Mouse (Mus musculus): ENCODE results near the gene Hook2.

Gene Hook2

GRCm38 (mm10) chr8:84985684-84986378 lies 4.6 kb upstream of the Hook2 start:
- CTCF ChIA-PET, result interaction anchor here (8.0 kb wide), 1 partner anchor 9 kb away, joined by 113 read pairs; the partner anchor contains the start of gene Junb

GRCm38 (mm10) chr8:84986379-84986945 lies 3.9 kb upstream of the Hook2 start:
- CTCF ChIA-PET, result interaction anchor here (8.0 kb wide), 1 partner anchor 10 kb away, joined by 113 read pairs; the partner anchor contains the start of gene Junb

GRCm38 (mm10) chr8:84987388-84987787 lies 3.0 kb upstream of the Hook2 start:
- CTCF ChIA-PET, result interaction anchor here (0.6 to 8.0 kb wide), 2 partner anchors 11 to 20 kb away, joined by 4 to 113 read pairs; partner anchors contain the start of gene Junb

- CTCF ChIA-PET, result interaction anchor here (0.9 to 8.0 kb wide), 2 partner anchors 12 to 21 kb away, joined by 4 to 113 read pairs; partner anchors contain the start of gene Junb
Measured at GRCm38 (mm10) chr8:84987903-84988302, 2.5 kb upstream of the Hook2 start.

- CTCF ChIA-PET, result interaction anchor here (0.6 to 8.0 kb wide), 5 partner anchors 8 to 118 kb away, joined by 3 to 113 read pairs (median 4); partner anchors contain the start of genes Junb, Syce2 and Wdr83
Measured at GRCm38 (mm10) chr8:84989311-84989731, 1.1 kb upstream of the Hook2 start.

GRCm38 (mm10) chr8:84989810-84990209 lies 593 bp upstream of the Hook2 start:
- CTCF ChIA-PET, result interaction anchor here (0.6 to 8.0 kb wide), 5 partner anchors 9 to 504 kb away, joined by 3 to 113 read pairs (median 3); partner anchors contain the start of genes Gm49661, Junb, Prdx2 and Syce2

GRCm38 (mm10) chr8:84990836-84991235 lies 433 bp downstream of the Hook2 start:
- CTCF ChIA-PET, result interaction anchor here (1.1 to 8.0 kb wide), 2 partner anchors 14 to 22 kb away, joined by 3 to 113 read pairs; partner anchors contain the start of genes Gm49661, Junb and Prdx2

GRCm38 (mm10) chr8:84994375-84994774 lies 4.0 kb downstream of the Hook2 start:
- CTCF ChIA-PET, result interaction anchor here (0.7 kb wide), 1 partner anchor 20 kb away, joined by 4 read pairs; no protein-coding TSS in a partner anchor

- CTCF ChIA-PET, result interaction anchor here (4.2 kb wide), 1 partner anchor 21 kb away, joined by 19 read pairs; no protein-coding TSS in a partner anchor
Measured at GRCm38 (mm10) chr8:84995680-84996079, 5.3 kb downstream of the Hook2 start.

- CTCF ChIA-PET, result interaction anchor here (4.2 kb wide), 1 partner anchor 22 kb away, joined by 19 read pairs; no protein-coding TSS in a partner anchor
Measured at GRCm38 (mm10) chr8:84996978-84997377, 6.6 kb downstream of the Hook2 start.

- CTCF ChIA-PET, result interaction anchor here (0.7 to 4.2 kb wide), 3 partner anchors 23 to 409 kb away, joined by 3 to 19 read pairs (median 4); no protein-coding TSS in a partner anchor
Measured at GRCm38 (mm10) chr8:84997649-84998295, 7.4 kb downstream of the Hook2 start.

GRCm38 (mm10) chr8:85007686-85008085 lies 17.3 kb downstream of the Hook2 start:
- CTCF ChIA-PET, result no interaction called here

GRCm38 (mm10) chr8:85011242-85011641 lies 20.8 kb downstream of the Hook2 start:
- CTCF ChIA-PET, result no interaction called here

GRCm38 (mm10) chr8:85013230-85013840 lies 22.9 kb downstream of the Hook2 start:
- CTCF ChIA-PET, result interaction anchor here (1.1 kb wide), 1 partner anchor 63 kb away, joined by 11 read pairs; no protein-coding TSS in a partner anchor

- CTCF ChIA-PET, result no interaction called here
Measured at GRCm38 (mm10) chr8:85014431-85014830, 24.0 kb downstream of the Hook2 start, which contains the start of gene Best2. Best2 (minus strand) TSS chr8:85014531.

- CTCF ChIA-PET, result interaction anchor here (0.6 to 0.7 kb wide), 2 partner anchors 48 to 100 kb away, joined by 4 read pairs; partner anchors contain the start of genes Gm49661 and Prdx2
Measured at GRCm38 (mm10) chr8:85016724-85017123, 26.3 kb downstream of the Hook2 start.

GRCm38 (mm10) chr8:85017209-85017608 lies 26.8 kb downstream of the Hook2 start:
- CTCF ChIA-PET, result no interaction called here

- CTCF ChIA-PET, result interaction anchor here (0.5 kb wide), 1 partner anchor 15 kb away, joined by 3 read pairs; the partner anchor contains the start of gene Tnpo2
Measured at GRCm38 (mm10) chr8:85021514-85022055, 31.2 kb downstream of the Hook2 start.

GRCm38 (mm10) chr8:85023846-85024245 lies 33.4 kb downstream of the Hook2 start:
- CTCF ChIA-PET, result interaction anchor here (0.6 to 0.9 kb wide), 2 partner anchors 95 to 167 kb away, joined by 3 to 13 read pairs; partner anchors contain the start of gene Farsa

- CTCF ChIA-PET, result no interaction called here
Measured at GRCm38 (mm10) chr8:85025098-85025932, 34.9 kb downstream of the Hook2 start, which contains the start of gene Asna1. Asna1 (minus strand) TSS chr8:85025281.

All from spleen, embryonic (tissue).